Mouse (Mus musculus) monocyte, adult 59 days (primary cell): ENCODE results near the gene Tmem121. TPM values are rescaled to one million over a fixed set of nuclear protein-coding genes. Genes with fewer than 3 reads are reported as not detected.

Experiments
- total RNA-seq, 2 experiments: library from RNA; stranded (reverse); gene quantifications; one replicate each; pipeline ENCODE4 v1.2.4; 2023

Tmem121 gene
- not detected for total RNA-seq

DNA sequence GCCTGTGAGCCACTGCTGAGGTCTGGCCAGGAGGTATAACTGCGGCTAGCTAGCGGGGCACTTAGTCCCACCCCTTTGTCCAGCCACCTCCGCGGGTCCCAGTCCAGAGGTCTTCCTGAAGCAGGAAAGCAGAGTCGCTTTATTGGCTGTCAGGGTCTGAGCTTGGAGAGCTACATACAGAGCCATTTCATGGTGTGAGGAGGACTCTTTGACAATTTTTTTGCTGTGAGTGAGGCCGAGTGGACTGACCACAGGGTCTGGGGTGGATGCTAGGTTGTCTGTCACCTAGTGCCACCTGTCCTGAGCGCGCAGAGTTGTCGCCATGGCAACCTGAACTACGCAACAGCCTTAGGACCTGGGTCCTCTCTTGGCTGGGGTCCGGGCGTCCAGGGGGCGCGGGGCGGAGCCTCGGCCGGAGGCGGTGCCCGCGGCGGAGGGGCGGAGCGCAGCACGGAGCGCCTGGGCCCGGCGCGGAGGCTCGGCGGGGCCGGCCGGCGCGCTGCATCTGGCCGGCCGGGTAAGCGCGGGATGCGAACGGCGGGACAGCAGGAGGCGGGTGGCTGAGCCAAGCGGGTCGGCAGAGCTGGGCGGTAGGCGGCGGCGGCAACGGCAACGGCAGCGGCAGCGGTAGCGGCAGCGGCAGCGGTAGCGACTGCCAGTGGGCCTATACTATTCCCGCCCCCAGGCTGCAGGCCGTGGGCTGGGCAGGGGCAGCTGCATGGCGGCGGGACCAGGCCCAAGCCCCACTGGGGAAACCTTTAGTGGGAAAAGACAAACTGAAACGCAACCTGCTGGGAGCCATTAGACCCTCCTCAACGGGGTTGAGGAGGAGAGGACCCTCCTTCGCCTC, at the start of gene Tmem121:
Tmem121 (plus strand) TSS at position 489 of the 850 bp plus-strand sequence.

DNA sequence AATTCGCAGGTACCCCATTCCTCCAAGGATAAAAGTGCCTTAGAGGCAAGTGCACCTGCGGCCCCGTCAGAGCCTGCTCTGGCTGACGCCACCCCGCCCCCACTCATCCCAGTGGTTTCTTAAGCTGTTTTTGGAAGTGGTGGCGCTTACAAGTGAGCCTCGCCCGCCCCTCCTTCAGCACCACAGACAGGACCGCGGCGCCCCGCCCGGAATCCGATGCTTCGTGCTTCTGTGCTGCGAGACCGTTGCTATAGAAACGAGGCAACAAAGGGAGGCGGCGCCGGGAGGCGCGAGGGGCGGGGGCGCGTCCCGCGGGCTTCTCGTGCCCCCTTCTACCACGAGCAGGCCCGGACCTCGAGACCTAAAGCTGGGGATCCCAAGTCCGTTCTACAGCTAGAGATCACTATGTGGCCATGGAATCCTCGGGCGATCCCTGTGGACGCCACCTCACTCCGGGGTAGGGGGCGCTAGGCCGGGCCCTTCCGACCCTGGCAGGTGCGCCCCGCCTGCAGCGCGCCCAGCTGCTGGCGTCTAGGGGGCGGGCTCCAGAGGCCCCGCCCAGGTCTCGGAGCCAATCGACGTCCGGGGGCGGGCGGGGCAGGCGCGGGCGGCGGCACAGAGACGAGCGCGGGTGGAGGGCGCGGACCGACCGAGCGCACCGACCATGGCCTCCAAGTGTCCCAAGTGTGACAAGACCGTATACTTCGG, 45.7 kb upstream of the Tmem121 start, which contains the start of gene Crip2:
Crip2 (plus strand) TSS at position 329 of the 708 bp plus-strand sequence.

DNA sequence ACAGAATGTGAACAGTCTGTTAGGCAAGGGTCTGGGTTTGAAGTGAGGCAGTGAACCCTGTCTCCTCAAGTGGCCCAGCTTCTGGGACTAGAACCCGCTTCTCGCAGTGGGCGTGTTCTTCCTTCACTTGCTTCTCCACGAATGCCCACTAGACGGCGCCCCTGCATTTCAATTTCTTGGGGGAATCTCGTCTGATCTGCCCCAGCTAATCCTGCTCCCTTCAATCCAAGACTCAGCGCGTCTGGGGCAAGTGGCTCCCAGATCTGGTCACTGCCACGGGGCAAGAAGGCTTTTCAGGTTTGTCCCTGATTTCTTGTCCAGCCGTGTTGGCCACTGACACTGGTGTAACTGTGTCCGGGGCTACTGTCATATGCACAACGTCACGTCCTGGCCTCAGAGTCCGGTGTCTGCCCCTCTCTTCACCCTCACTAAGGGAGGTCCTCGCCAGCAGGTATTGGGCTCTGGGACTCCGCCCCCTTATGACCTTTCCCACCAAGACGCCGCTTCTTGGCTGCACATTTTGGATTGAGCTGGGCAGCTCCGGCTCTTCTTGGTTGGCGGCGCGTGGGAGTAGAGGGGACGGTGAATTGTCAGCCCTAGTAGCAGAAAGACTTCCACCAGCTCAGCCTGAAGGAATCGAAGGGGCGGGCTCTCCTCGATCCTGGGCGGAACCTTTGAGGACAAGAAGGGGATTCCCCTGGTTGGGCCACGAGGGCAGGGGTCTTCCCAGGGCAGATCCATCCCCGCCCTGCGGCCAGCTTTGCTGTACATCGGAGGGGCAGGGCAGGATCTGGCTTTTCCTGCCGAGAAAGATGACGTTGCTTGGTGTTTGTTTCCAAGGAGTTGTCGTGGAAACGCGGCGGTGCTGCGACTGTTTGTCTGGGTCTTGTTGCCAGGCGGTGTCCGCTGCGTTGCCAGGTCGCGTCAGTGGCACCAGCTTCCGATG, 39.3 kb upstream of the Tmem121 start, which contains the start of gene Crip1:
Crip1 (plus strand) TSS at position 205 of the 946 bp plus-strand sequence.

DNA sequence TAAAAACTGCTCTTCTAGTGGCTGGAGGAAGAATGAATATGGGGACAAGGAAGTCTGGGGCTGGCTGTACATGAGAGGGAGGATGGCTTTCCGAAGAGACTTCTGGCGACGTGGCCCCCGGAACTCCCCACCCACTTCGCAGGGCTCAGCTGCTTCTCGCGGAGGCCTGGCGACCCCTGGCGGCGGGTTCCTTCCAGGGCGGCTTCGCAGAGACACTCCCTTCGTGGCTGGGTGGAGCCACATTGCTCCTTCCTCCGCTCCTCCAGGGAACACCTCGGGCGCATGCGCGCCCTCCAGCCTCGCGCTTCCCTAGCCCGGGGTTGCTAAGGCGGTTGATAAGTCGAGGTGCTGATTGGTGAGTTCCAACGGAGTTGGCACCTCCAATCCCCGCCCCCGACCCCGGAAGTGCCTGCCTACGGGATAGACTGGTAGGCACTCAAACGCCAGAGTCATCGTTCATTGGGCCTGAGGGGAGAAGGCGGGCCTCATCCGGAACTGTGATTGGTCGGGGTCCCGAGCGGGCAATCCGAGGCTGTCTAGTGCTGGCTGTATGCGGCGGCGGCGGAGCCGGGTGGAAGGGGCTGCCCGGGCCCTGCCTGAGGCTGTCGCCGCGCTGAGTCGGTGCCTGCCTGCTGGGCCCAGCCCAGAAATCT, 29.7 kb upstream of the Tmem121 start, which contains the start of gene Tedc1:
Tedc1 (plus strand) TSS at position 535 of the 653 bp plus-strand sequence.

Other genes with a start within 250 kb of the Tmem121 start
- gene Nudt14, start 243.8 kb upstream of the Tmem121 start, total RNA-seq: 10 to 100 TPM; 11.6 to 13.5 TPM
- gene Btbd6, start 209.4 kb upstream of the Tmem121 start, total RNA-seq: 1 to 10 TPM; 3.8 to 4.5 TPM
- gene Brf1, start 185.2 kb upstream of the Tmem121 start, total RNA-seq: 100 to 1,000 TPM in 1 of 2 experiments, 10 to 100 TPM in 1; 93.0 to 106 TPM
- 100 to 1,000 TPM; 145 to 154 TPM for gene Pacs2, start 171.4 kb upstream of the Tmem121 start, total RNA-seq
- gene Tex22, start 111.4 kb upstream of the Tmem121 start, total RNA-seq: 1 to 10 TPM; 1.4 to 2.2 TPM
- gene Mta1, start 87.7 kb upstream of the Tmem121 start, total RNA-seq: 10 to 100 TPM; 40.3 to 40.7 TPM
- gene Crip2, start 45.7 kb upstream of the Tmem121 start, total RNA-seq: 10 to 100 TPM; 69.7 to 70.5 TPM
- 1,000 to 10,000 TPM; 2,128 to 2,165 TPM for gene Crip1, start 39.6 kb upstream of the Tmem121 start, total RNA-seq
- 1 to 10 TPM; 5.4 to 6.7 TPM for gene Tedc1, start 29.5 kb upstream of the Tmem121 start, total RNA-seq